Mouse (Mus musculus) megakaryocyte, embryonic 14.5 days (primary cell): ENCODE measurements around the gene Car5a.

Experiments used
- FLI1 ChIP-seq: IDR thresholded peaks from 2 replicates; pipeline ENCODE4 v1.6.1; 2012; ENCODE audit warnings: low read length, inconsistent platforms, mixed read lengths
- GATA1 ChIP-seq: IDR thresholded peaks from 3 replicates; pipeline ENCODE4 v1.6.1; 2012; ENCODE audit warnings: mixed read lengths, low read length, inconsistent platforms, borderline replicate concordance

- no peak for TF ChIP-seq GATA1
- no peak for TF ChIP-seq FLI1
Measured at GRCm38 (mm10) chr8:121911400-121911799, 33.3 kb downstream of the Car5a start.
